Mouse (Mus musculus) brain, embryonic 14.5 days (tissue): Measurements from ENCODE around the gene Gpr108. TPM values are rescaled to one million over a fixed set of nuclear protein-coding genes. Genes with fewer than 3 reads are reported as not detected.

Source experiments
- DNase-seq: peaks from one replicate; pipeline ENCODE4 v3.0.0-alpha.2; 2011; ENCODE audit warnings: low read depth
- CTCF ChIP-seq: fragments of 200-500 bp; IDR thresholded peaks from 2 replicates; pipeline ENCODE4 v1.5.1; 2012; ENCODE audit warnings: inconsistent platforms, mild to moderate bottlenecking, moderate library complexity, borderline replicate concordance; ENCODE audit not compliant: insufficient read depth, insufficient read length; ENCODE audit errors: extremely low read depth
- POLR2A ChIP-seq: fragments of 200-500 bp; IDR thresholded peaks from 2 replicates; pipeline ENCODE4 v1.6.1; 2012; ENCODE audit warnings: mild to moderate bottlenecking, inconsistent platforms, borderline replicate concordance; ENCODE audit not compliant: poor library complexity, insufficient read depth, insufficient read length, severe bottlenecking; ENCODE audit errors: extremely low read depth
- polyA plus RNA-seq: library from polyadenylated mRNA; depleted of rRNA; stranded (reverse); fragments of >200 nt; gene quantifications from 2 replicates; pipeline ENCODE4 v1.2.3, GENCODE M21; 2012; rRNA removed

Gene Gpr108
- polyA plus RNA-seq, result 18.3 and 20.8 TPM in 2 replicates

DNA sequence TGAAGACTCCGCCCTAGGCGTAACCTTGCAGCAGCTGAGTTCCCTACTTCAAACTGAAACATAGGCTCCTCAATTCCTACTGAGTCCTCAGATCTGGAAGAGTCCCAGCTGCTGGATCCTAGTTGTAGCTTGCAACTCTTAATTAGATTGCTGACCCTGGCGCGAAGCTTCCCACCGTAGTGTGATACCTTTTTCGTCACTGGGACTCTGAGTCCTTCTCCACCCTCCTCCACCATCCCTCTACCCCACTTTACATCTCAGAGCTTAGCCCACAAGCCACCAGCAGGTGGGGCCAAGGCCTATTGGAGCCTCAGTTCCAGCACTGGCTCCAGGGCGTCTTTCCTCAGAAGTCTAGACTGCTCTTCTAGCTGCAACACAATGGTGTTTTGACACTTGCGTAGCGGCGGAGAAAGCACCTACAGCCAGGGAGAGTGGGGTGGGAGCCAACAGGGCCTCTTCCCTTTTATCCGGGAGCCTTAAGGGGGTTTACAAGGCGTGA, at the start of gene Gpr108:
TSS of gene Gpr108 (minus strand) at position 246 of the 499 bp plus-strand sequence.
- peak; percentile 95 for DNase-seq
- TF ChIP-seq POLR2A, result no peak
- peak; percentile 71 for TF ChIP-seq CTCF

DNA sequence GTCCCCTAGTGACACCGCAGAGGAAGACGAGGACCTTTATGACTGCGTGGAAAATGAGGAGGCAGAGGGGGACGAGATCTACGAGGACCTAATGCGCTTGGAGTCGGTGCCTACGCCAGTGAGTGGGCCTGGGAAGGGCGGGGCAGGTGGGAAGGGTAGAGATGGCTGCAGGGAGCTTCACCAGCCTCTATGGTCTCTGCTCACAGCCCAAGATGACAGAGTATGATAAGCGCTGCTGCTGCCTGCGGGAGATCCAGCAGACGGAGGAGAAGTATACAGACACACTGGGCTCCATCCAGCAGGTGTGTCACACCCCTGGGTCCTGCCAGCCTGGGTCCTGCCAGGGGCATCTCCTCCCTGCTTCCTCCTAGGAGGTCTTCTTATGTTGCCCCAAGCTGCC, 48.8 kb upstream of the Gpr108 start:
- TF ChIP-seq POLR2A (no peak), CTCF (no peak)
- DNase-seq, result no peak

DNA sequence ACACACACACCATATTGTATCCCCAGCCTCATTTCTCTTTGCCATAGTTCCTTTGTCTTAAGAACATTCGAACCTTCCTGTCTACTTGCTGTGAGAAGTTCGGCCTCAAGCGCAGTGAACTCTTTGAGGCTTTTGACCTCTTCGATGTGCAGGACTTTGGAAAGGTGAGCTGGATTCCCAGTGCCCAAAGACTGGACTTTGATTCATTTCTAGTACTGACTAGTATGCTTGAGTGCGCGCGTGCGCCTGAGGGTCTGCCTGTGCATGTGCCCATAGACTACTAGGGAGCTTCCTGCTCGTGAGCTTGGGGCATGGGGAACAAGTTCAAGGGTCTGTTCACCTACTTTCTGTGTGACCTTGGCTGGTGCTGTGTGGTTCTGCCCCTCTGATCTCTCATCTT, 47.7 kb upstream of the Gpr108 start:
- DNase-seq, result no peak
- TF ChIP-seq CTCF (no peak), POLR2A (no peak)

DNA sequence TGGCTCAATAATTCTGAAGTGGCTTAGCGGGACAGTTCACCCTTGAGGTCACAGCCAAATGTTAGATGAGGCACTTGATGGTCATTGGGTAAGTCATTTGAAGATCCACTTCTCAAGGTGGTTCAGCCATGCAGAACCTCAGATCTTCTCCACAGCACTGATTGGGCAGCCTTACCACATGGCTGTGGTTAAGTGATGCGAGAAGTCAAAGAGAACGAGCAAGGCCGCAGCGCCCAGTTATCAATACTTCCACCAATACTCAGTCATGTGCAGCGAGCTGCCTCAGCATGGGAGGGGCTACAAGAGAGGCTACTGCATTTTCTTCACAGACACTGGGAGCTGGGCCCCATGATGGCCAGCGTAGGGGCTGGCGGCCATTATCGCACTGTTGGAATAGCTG, 44.7 kb upstream of the Gpr108 start:
- no peak for DNase-seq
- TF ChIP-seq POLR2A, result no peak
- TF ChIP-seq CTCF, result no peak

DNA sequence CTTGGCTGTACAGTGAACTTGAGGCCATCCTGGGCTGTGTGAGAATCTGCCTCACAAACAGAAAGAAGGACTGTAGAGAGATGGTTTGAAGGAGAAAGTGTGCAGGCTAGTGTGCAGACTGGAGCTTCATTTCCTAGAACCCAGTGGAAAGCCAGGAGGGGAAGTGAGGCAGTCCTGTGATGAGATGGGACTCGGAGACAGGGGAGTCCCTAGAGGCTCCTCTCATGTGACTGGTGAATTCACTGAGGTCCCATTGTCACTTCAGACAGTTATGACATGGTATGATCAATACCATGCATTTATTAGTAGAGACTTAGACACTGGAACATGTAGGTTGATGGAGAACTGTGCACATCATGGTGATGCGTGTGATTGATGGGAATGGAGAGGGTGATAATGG, 44.1 kb upstream of the Gpr108 start:
- TF ChIP-seq POLR2A (no peak), CTCF (no peak)
- no peak for DNase-seq

DNA sequence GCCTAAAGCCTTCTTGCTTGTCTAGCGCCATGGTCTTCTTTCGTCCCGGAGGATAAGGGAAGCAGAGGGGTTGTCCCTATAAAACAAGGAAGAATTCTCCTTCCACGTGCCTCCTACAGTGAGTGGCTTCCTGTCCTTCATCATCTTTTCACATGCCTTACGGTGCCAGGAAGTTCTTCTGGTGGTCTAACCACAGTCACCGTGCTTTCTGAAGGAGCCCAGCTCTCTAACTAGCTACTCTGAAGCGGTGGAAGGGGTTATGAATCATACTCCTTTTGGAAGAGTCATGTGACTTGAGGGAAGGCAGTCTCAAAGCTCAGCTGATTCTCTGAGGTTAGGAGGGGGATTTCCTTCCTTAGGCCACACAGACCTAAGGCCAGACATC, 42.4 kb upstream of the Gpr108 start:
- no peak for DNase-seq
- no peak for TF ChIP-seq CTCF
- no peak for TF ChIP-seq POLR2A

DNA sequence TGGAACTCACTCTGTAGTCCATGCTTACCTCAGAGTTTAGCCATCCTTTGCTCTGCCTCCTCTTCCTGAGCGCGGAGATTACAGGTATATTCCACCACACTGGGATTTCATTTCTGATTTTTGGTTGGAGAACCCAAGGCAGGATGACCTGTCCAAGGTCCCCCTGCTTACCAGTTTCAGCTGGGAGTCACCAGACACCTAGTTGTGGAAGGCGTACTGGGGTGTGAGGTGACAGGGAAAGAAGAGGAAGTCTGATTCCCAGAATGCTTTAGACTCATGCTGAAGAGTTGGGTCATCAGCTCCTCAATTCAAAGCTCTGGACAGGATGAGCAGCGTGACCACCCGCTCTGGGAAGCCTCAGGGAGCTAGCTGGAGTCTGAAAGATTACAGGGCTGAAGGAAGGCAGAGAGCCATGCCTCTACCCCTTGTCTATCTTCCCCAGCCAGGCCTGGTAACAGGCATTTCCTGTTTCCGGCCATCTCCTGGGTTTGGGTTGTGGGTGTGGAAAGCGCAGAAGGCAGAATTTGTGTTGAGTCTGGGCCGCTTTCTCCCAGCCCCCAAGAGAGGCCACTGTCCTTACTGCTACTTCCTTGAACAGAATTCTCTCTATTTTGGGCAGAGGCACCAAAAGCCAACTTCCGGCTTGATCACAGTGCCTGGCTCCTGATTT, 41.9 kb upstream of the Gpr108 start:
- DNase-seq, result no peak
- TF ChIP-seq POLR2A (no peak), CTCF (no peak)

DNA sequence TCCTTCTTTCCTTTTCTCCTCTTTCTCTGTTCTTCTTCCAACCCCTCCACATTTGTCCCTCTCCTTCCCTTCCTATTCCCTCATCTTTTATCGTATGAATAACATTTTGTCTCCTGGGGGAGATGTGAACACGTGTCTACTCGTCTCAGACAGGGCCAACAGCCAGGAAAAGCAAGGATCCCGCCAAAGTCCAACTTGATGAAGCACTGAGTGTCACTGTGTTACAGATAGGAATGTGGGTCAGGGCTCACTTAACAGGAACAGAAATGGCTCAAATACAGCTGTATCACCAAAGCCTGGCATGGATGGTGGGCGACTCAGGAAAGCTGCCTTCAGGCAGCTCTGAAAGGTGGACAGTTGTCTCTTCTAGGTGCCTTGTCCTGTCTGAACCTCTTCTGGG, 41.0 kb upstream of the Gpr108 start:
- no peak for DNase-seq
- TF ChIP-seq CTCF, result no peak
- TF ChIP-seq POLR2A, result no peak

DNA sequence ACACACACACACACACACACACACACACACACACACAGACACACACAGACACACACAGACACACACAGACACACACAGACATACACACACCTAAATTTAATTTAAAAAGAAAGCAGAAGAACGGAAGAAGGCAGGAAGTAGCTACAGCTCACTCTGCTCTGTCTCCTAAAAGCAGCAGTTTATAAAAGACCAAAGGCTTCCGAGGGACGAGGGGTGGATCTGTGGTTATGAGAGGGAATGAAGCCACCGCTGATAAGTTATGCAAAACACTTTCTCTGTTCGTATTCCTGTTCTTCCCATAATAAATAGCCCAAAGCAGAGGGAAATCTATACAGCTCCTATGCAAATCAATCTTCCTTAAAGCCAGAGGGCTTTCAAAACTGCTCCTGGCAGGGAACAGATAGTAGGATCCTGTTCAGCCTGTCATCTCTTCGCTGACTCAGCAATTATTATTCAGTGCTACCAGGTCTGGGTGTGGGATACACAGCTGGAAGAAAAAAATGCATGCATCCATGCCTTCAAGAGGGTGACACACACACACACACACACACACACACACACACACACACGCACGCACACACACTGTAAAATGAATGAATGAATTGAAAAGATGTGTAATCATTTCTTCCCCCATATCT, 38.6 kb upstream of the Gpr108 start:
- DNase-seq, result peak; percentile 42
- TF ChIP-seq CTCF (no peak), POLR2A (no peak)

DNA sequence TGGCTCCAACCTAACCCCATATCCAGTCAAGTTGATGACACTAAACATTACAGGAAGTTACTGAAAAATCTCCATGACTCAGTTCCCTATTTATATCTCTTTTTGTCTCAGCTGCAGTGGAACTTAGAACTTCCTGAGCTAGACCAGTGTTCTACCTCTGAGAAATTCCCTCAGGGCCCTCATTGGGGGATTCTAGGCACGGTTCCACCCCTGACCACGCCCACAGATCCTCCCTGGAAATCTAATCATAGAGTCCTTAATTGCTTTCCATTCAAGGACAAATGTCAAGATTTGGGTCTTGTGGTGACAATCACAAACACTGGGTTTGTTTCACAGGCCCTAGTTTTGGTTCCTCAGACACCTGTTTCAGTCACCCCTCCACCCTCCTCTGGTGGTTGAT, 36.8 kb upstream of the Gpr108 start:
- TF ChIP-seq POLR2A, result no peak
- TF ChIP-seq CTCF, result no peak
- DNase-seq, result no peak

DNA sequence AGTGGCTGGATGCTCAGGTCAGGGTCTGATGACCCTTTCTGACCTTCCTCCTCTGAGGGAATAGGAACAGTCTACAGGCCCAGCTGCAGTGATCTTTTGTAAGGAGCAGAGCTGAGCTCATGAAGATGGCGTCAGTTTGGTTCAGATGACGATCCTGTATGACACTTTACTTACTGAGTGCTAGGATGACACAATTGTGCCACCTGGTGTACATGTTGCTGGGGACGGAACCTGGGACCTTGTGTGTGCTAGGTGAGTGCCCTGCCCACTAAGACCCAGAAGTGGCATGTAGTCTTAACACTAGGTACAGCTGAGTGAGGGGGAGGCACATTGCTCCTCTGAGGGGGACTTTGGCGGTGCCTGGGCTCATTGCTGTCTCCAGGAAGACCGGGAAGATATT, 35.7 kb upstream of the Gpr108 start:
- DNase-seq, result no peak
- no peak for TF ChIP-seq POLR2A
- no peak for TF ChIP-seq CTCF

DNA sequence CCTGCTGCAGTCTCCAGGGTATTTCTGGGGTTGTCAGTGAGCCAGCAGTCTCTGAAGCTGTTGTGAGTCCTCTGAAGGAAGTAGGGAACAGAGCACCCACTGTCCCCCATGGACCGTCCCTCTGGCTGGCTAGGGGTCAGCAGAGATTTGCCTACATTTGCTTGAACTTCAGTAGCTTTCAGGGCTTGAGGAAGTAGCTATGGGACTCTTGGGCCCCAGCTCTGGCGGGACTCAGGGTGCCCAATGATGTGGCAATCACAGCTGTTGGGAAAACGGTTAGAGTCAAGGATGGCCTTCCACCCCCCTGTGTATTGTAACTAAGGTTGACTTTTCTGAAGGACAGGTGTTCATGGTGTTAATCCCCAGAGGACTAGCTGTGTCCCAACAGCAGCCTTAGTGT, 32.2 kb upstream of the Gpr108 start:
- no peak for DNase-seq
- no peak for TF ChIP-seq CTCF
